Mouse (Mus musculus) frontal cortex, adult (tissue): ENCODE data around the gene Rps6kb1.
A peak's percentile ranks its signal among the peaks of the same experiment; 100 is the strongest.

ENCODE experiments used
- ATAC-seq: cut with Nextera tagmentation; 2 replicates; pipeline ENCODE4 v1.9.2; 2017; ENCODE audit warnings: mild to moderate bottlenecking, moderate library complexity, mixed read lengths; ENCODE audit not compliant: low TSS enrichment

Rps6kb1 gene

GRCm38 (mm10) chr11:86544639-86545299, at the start of gene Rps6kb1, which contains the start of gene Tubd1:
Rps6kb1 (minus strand) TSS chr11:86544805.
Tubd1 (plus strand) TSS chr11:86544991.
- ATAC-seq: peak; percentile 96

- ATAC-seq: no peak
These were observed 48.8 kb upstream of the Rps6kb1 start for GRCm38 (mm10) chr11:86593443-86593842.

- ATAC-seq: no peak
These were observed 48.4 kb upstream of the Rps6kb1 start for GRCm38 (mm10) chr11:86592993-86593392.

GRCm38 (mm10) chr11:86591931-86592616, 47.5 kb upstream of the Rps6kb1 start:
- ATAC-seq: no peak

- no peak for ATAC-seq
These were observed 46.8 kb upstream of the Rps6kb1 start for GRCm38 (mm10) chr11:86591301-86591845.

- peak; percentile 90 for ATAC-seq
These were observed 46.0 kb upstream of the Rps6kb1 start for GRCm38 (mm10) chr11:86590579-86590978.

- no peak for ATAC-seq
These were observed 45.5 kb upstream of the Rps6kb1 start for GRCm38 (mm10) chr11:86590066-86590465.

- ATAC-seq: no peak
These were observed 44.1 kb upstream of the Rps6kb1 start for GRCm38 (mm10) chr11:86588583-86589298.

GRCm38 (mm10) chr11:86587830-86588229, 43.2 kb upstream of the Rps6kb1 start:
- no peak for ATAC-seq

- no peak for ATAC-seq
These were observed 42.5 kb upstream of the Rps6kb1 start for GRCm38 (mm10) chr11:86586868-86587792.

GRCm38 (mm10) chr11:86586177-86586867, 41.7 kb upstream of the Rps6kb1 start:
- ATAC-seq: no peak

GRCm38 (mm10) chr11:86585598-86585984, 41.0 kb upstream of the Rps6kb1 start:
- no peak for ATAC-seq

- ATAC-seq: no peak
These were observed 40.4 kb upstream of the Rps6kb1 start for GRCm38 (mm10) chr11:86584898-86585597.

- ATAC-seq: no peak
These were observed 39.6 kb upstream of the Rps6kb1 start for GRCm38 (mm10) chr11:86583990-86584897.

- no peak for ATAC-seq
These were observed 38.8 kb upstream of the Rps6kb1 start for GRCm38 (mm10) chr11:86583313-86583825.

GRCm38 (mm10) chr11:86582543-86583260, 38.1 kb upstream of the Rps6kb1 start:
- no peak for ATAC-seq

GRCm38 (mm10) chr11:86581943-86582542, 37.4 kb upstream of the Rps6kb1 start:
- ATAC-seq: no peak
